Mouse (Mus musculus) left cerebral cortex, adult 8-10 months (tissue): ENCODE data around the gene Runx1. TPM values are rescaled to one million over a fixed set of nuclear protein-coding genes. Genes with fewer than 3 reads are reported as not detected.

Experiments
- DNase-seq, 2 experiments: peaks; one replicate each; pipeline ENCODE4 v3.0.0; 2022; ENCODE audit warnings: low spot score in 2 of 2
- total RNA-seq, 4 experiments: library from RNA; stranded (reverse); gene quantifications; 2 replicates each; pipeline ENCODE4 v1.2.4; 2022

The Runx1 gene
- 1 to 10 TPM in 3 of 4 experiments, under 1 TPM in 1; 0.87 to 6.6 (median 2.4) TPM for total RNA-seq

DNA sequence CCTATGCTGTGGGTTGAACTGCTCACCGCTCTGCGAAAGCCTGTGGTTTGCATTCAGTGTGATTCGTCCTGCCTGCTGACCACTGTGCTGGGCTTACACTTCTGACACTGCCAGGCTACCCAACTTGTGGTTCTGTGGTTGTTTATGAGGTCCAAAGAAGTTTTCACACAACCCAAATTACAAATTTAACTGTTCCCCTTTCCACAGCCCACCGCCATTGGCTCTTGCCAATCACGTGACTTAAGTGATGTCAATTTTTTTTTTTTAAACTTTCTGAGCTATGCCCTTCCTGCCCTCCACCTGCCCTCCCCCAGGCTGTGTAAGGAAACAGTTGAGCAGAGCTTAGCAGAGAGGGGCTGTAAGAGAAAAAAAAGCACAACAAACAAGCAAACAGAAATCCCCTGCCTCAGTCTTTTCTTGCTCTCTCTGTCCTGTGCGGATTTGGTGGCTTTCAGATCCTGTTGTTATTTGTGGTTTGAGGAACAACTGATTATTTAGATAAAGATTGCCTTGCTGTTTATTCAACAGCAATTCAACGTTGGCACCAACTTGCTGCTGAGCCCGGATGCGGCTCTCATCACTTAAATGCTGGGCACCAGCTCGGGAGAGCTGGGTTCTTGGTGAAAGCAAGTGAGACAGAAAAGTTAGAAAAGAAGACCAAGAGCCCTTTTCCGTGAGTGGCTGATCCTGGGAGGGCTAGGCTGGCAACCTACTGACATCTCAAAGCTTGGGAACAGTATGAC lies at the start of gene Runx1:
Gene Runx1 (minus strand): TSS at position 242 of the 743 bp plus-strand sequence.
- DNase-seq = no peak

- no peak for DNase-seq
These were observed 48.1 kb upstream of the Runx1 start for GRCm38 (mm10) chr16:92874015-92874414.

DNA sequence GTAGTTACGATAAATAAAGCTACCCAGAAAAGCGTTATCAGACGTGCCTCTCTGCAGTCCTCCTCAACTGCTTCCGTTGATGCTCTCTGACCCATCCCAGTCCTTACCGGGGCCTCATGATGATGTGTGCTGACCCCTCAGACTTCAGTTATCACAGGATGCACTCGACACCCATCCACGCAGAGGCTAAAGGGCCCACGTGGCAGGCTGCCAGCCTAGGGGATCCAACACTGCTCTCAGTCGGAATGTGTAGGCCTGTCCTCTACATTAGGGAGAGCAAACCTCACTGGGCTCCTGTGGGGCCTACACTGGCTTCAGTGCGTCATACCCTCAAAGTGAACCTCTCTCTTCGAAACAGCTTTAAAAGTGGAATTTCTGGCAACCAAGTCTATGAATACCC lies 45.8 kb upstream of the Runx1 start:
- no peak for DNase-seq

GRCm38 (mm10) chr16:92868550-92868949 lies 42.6 kb upstream of the Runx1 start:
- DNase-seq = no peak

- DNase-seq = no peak
These were observed 41.4 kb upstream of the Runx1 start for GRCm38 (mm10) chr16:92867261-92867935.

- DNase-seq = no peak
These were observed 39.4 kb upstream of the Runx1 start for GRCm38 (mm10) chr16:92865314-92865713.

- DNase-seq = no peak
These were observed 38.2 kb upstream of the Runx1 start for GRCm38 (mm10) chr16:92864191-92864590.

DNA sequence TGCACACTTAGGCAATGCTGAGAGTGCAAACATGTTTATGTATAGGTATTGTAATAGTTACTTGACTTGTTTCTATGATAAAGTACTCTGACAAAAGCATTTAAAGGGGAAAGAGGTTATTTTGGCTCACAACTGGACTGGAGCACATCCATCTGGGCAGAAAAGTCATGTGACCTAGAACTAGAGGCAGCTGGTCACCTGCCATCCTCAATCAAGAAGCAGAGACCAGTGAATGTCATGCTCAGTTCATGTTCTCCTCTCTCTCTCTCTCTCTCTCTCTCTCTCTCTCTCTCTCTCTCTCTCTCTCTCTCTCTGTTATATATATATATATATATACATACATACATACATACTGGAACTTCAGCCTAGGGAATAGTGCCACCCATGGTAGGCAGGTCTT lies 37.2 kb upstream of the Runx1 start:
- no peak for DNase-seq

DNA sequence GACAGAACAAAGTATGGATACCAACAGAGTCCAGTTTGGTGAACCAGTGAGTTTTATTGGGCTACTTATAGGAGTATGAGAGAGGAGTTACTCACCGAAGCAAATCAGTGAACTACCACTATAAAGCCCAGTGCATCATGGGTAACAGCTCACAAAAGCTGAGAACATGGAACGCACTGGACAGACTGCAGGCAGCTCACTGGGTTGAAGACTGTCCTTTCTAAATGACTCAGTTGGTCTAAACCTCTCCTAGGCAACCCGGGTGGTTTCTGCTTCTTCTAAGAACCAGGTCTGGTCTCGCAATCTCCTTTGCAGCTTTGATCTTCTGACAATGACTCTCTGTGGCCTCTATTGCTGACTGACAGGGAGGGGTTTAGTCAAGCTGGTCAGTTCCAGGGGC lies 36.5 kb upstream of the Runx1 start:
- no peak for DNase-seq

DNA sequence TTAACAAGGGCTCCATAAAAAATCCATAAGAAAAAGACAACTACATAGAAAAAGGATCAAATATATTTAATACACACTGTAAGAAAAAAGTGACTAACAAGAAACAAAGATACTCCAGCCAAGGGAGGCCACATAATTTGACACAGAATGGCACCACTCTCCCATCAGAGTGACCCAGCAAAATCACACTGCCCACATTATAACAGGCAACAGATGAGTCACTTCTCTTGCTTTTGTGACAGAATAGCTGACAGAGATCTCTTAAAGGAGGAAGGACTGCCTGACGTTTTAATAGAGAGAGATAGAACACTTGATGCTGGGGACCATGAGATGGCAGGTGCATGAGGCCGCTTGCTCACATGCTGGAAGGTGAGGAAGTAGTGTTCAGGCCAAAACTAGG lies 35.6 kb upstream of the Runx1 start:
- DNase-seq = no peak

GRCm38 (mm10) chr16:92860649-92861048 lies 34.7 kb upstream of the Runx1 start:
- no peak for DNase-seq

DNA sequence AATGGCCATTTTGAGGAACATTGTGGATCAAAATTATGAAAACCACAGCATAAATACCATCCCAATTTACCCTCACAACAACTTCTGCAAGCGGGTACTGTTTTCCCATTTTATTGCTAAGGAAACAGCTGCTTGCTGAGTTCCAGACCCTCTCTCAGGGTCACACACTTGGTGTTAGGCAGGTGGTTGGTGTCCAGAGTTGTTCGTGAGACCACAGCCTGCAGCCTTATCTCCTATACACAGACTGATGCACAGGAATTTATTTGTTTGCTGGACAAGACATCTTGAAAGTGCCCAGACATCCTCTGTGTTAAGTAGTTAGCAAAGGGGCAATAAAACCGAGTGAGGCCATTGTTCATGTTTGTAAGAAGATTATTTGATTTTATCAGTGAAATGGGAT lies 30.8 kb upstream of the Runx1 start:
- DNase-seq = no peak

GRCm38 (mm10) chr16:92852276-92852675 lies 26.3 kb upstream of the Runx1 start:
- no peak for DNase-seq

DNA sequence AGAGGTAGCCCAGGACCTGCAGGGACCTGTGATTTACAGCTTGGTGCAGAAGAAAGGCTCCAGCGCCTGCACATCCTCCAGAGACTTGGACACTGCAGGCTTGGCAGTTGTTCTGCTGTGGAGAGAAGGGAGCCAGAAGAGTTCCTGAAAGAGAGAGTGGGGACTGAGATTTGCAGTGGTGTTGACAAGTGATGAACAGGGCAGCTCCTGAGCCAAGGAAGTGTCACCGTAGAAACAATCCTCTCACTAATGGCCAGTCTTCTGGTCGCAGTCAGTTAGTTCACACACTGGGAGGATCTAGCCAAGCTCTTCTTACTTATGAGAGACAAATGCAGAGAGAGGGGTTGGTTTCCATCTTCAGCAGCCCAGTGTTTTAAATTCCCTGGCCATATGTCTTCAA lies 24.5 kb upstream of the Runx1 start:
- no peak for DNase-seq

GRCm38 (mm10) chr16:92847762-92848300 lies 21.9 kb upstream of the Runx1 start:
- DNase-seq = no peak

DNA sequence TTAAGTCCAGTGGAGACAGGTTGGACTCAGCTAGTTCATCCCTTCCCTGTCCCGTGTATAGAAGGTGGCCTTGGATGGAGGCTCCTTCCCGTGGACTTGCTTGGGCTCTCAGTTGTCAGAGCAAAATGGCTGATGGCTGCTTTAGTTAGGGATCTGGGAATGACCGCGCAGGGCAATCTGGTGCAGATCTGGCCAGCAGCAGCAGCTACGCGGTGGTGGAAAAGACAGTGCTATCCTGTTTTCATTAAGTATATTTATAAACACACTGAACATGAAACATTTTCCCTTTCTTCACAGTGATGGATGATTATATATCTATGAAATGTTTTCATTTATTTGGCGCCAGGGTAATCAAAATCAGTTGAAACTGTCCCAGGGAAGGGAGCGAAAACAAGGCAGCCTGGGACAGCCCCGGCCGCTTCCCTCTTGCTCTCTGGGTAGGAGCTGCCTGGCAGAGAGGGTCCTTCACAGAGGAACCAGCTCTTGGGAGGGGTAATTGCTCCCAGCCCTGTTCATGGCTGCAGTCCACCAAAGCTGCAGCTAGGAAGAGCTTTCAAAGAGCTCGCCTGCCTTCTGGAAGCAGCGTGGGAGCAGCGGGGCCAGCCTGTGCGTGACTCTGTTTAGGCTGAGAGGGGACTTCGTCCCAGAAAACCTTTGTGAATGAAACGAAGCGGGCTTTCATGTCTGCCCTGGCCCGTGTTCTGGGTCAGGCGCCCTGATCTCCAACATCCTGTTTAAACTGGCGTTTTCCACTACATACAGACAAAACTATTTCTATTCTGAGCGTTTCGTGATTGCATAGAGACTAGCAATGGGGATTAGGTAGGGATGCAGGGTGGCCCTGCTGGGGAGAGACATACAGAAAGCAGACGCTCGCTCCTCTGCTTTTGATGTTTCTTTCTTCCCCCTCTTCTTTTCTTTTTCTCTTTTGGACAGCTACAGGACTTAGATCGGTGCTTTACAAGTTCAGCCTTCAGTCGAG lies 19.6 kb upstream of the Runx1 start:
- no peak for DNase-seq

GRCm38 (mm10) chr16:92838709-92839108 lies 12.8 kb upstream of the Runx1 start:
- no peak for DNase-seq

DNA sequence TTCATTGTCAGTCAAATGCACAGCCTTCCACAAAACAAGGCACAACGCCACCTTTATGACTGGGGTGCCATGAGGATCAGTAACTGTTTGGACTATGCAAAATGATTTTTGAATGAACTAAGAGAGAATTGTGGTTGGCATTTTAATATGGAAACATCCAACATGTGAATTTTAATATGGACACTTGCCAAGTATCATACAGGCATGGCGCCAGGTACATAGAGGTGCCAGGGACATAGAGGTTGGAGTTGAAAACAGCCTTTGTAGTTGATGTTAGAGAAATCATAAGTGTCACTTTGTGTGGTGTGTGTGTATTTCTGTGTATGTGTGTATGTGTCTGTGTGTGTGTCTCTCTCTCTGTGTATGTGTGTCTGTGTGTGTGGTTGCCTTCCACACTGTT lies 5.4 kb upstream of the Runx1 start:
- no peak for DNase-seq

- no peak for DNase-seq
These were observed 4.5 kb upstream of the Runx1 start for GRCm38 (mm10) chr16:92830479-92830878.

- no peak for DNase-seq
These were observed 2.4 kb upstream of the Runx1 start for GRCm38 (mm10) chr16:92828308-92828862.

- no peak for DNase-seq
These were observed 1.8 kb upstream of the Runx1 start for GRCm38 (mm10) chr16:92827663-92828307.
